22 mouse cellular contexts compared by ENCODE assay signal in genomic region chr3:15181111-15181510, GRCm38 (mm10).
DNase-seq lines count a peak whose midpoint lies in the region; ATAC-seq and TF ChIP-seq lines count a peak whose summit lies in the region.
"Had no signal": no experiment of that assay in that cellular context is flagged by ENCODE, and none has a peak within 500 bp of the region (broad histone marks: within the 10 kb centered on the region; RNA-seq: fewer than 3 reads in every experiment).

No protein-coding gene starts in this region.

- H3K4me1 ChIP-seq in MEL (ENCODE audit: control insufficient read depth in 1 of 2, insufficient read depth in 2 of 2, low read length in 2 of 2) = no peaks in the 10 kb centered on the region
- no peaks in the 10 kb centered on the region for H3K4me1 ChIP-seq in midbrain, embryonic 16.5 days (ENCODE audit: control insufficient read depth, insufficient read depth, low read length)
- H3K4me1 ChIP-seq: embryonic facial prominence, embryonic 13.5 days; embryonic facial prominence, embryonic 15.5 days; forebrain, embryonic 10.5 days; forebrain, embryonic 12.5 days had no signal

- H3K9ac ChIP-seq in MEL (ENCODE audit: control insufficient read depth, low read depth, low read length, poor library complexity, severe bottlenecking) = no peak overlapping the region
- H3K9ac ChIP-seq in midbrain, embryonic 16.5 days (ENCODE audit: low read depth, low read length) = no peak overlapping the region
- H3K9ac ChIP-seq: embryonic facial prominence, embryonic 13.5 days; embryonic facial prominence, embryonic 15.5 days; forebrain, embryonic 12.5 days had no signal

- no peak for TF ChIP-seq POLR2A in MEL (IDR thresholded peaks at IDR 0.05; ENCODE audit: control insufficient read depth in 1 of 2, insufficient read depth in 1 of 2, low read depth in 1 of 2, low read length in 2 of 2, poor library complexity in 1 of 2)

- TF ChIP-seq EP300 in MEL (IDR thresholded peaks at IDR 0.05; ENCODE audit: low read depth in 1 of 2, low read length in 2 of 2) = no peak

- no peak overlapping the region for H3K27ac ChIP-seq in MEL (ENCODE audit: control insufficient read depth, low read depth, low read length)
- no peak overlapping the region for H3K27ac ChIP-seq in midbrain, embryonic 16.5 days (ENCODE audit: low read length)
- H3K27ac ChIP-seq: embryonic facial prominence, embryonic 13.5 days; embryonic facial prominence, embryonic 15.5 days; forebrain, embryonic 10.5 days; forebrain, embryonic 12.5 days had no signal

- no peak for ATAC-seq in midbrain, embryonic 16.5 days
- ATAC-seq: forebrain, embryonic 14.5 days; forebrain, embryonic 16.5 days had no signal

- no peak for TF ChIP-seq CTCF in MEL (IDR thresholded peaks at IDR 0.05 in 2 of 3, conservative IDR thresholded peaks at IDR 0.05 in 1 of 3; ENCODE audit: control insufficient read depth in 1 of 3, insufficient read depth in 1 of 3, low read depth in 2 of 3, low read length in 3 of 3, poor library complexity in 1 of 3, severe bottlenecking in 1 of 3)

- no peaks in the 10 kb centered on the region for H3K9me3 ChIP-seq in MEL (replicated peaks; ENCODE audit: insufficient read depth, low read length)
- no peaks in the 10 kb centered on the region for H3K9me3 ChIP-seq in midbrain, embryonic 16.5 days (replicated peaks; ENCODE audit: control insufficient read depth, low read length, poor library complexity, severe bottlenecking)
- H3K9me3 ChIP-seq: embryonic facial prominence, embryonic 13.5 days; embryonic facial prominence, embryonic 15.5 days; forebrain, embryonic 10.5 days; forebrain, embryonic 12.5 days; G1E had no signal

- H3K36me3 ChIP-seq in MEL (ENCODE audit: control insufficient read depth in 1 of 2, insufficient read depth in 2 of 2, low read length in 2 of 2) = no peaks in the 10 kb centered on the region
- H3K36me3 ChIP-seq in splenic B cell, adult 2 months (ENCODE audit: control insufficient read depth, insufficient read depth, low read length, poor library complexity, severe bottlenecking) = no peaks in the 10 kb centered on the region
- H3K36me3 ChIP-seq in midbrain, embryonic 16.5 days (ENCODE audit: control insufficient read depth, insufficient read depth, low read length) = no peaks in the 10 kb centered on the region
- H3K36me3 ChIP-seq: embryonic facial prominence, embryonic 13.5 days; embryonic facial prominence, embryonic 15.5 days; forebrain, embryonic 10.5 days; forebrain, embryonic 12.5 days; G1E had no signal

- H3K4me2 ChIP-seq in midbrain, embryonic 16.5 days (ENCODE audit: low read length) = no peak overlapping the region
- H3K4me2 ChIP-seq: embryonic facial prominence, embryonic 13.5 days; embryonic facial prominence, embryonic 15.5 days; forebrain, embryonic 12.5 days had no signal

- WGBS in midbrain, embryonic 16.5 days = 93% methylated on average over 5 of the region's 5 CpGs

- DNase-seq in A20 (ENCODE audit: low read depth, low spot score) (peak; percentile 67), MEL (ENCODE audit: low read depth, low spot score) (peak; percentile 42)
- peak; percentile 52 for DNase-seq in B cell, adult 2 months
- peak; percentile 73 for DNase-seq in splenic B cell, adult 2 months (ENCODE audit: low read depth, low spot score)
- no peak for DNase-seq in frontal cortex, postnatal 25 days (ENCODE audit: low spot score in 2 of 2)
- DNase-seq in lung, postnatal 14 days = no peak
- DNase-seq: adrenal gland, adult 2 months; adrenal gland, postnatal 10 days; adrenal gland, postnatal 25 days; cerebellum, adult 11 months; cerebellum, adult 8-10 months; cerebellum, postnatal 36 days; embryo, embryonic 11 days had no signal

- H3K79me2 ChIP-seq in MEL (ENCODE audit: control insufficient read depth, insufficient read depth, low read length, poor library complexity) = no peaks in the 10 kb centered on the region

- H3K27me3 ChIP-seq in MEL (ENCODE audit: control insufficient read depth in 1 of 2, insufficient read depth in 2 of 2, low read length in 2 of 2) = no peaks in the 10 kb centered on the region; a peak in 2 of 4 replicates
- no peaks in the 10 kb centered on the region for H3K27me3 ChIP-seq in splenic B cell, adult 2 months (ENCODE audit: control insufficient read depth, insufficient read depth, low read length, poor library complexity, severe bottlenecking)
- no peaks in the 10 kb centered on the region for H3K27me3 ChIP-seq in midbrain, embryonic 16.5 days (ENCODE audit: control insufficient read depth, insufficient read depth, low read depth, low read length)
- H3K27me3 ChIP-seq: embryonic facial prominence, embryonic 13.5 days; embryonic facial prominence, embryonic 15.5 days; forebrain, embryonic 12.5 days had no signal

- no peak overlapping the region for H3K4me3 ChIP-seq in MEL (ENCODE audit: control insufficient read depth in 1 of 2, insufficient read depth in 1 of 2, low read depth in 2 of 2, low read length in 2 of 2)
- H3K4me3 ChIP-seq in midbrain, embryonic 16.5 days (ENCODE audit: low read depth, low read length) = no peak overlapping the region
- H3K4me3 ChIP-seq: embryonic facial prominence, embryonic 13.5 days; embryonic facial prominence, embryonic 15.5 days; erythroblast, embryonic 14.5 days; forebrain, embryonic 10.5 days; forebrain, embryonic 12.5 days had no signal

- TF ChIP-seq RAD21 in MEL (IDR thresholded peaks at IDR 0.05; ENCODE audit: low read depth, low read length) = no peak

TF ChIP-seq in MEL, 35 proteins besides CTCF, POLR2A, EP300 and RAD21:
- no peak for TF ChIP-seq MAX (IDR thresholded peaks at IDR 0.05; ENCODE audit: low read length)
- no peak for TF ChIP-seq ELF1 (IDR thresholded peaks at IDR 0.05; ENCODE audit: low read depth, low read length)
- no peak for TF ChIP-seq MYC (IDR thresholded peaks at IDR 0.05; ENCODE audit: low read depth, low read length)
- no peak for TF ChIP-seq USF1 (IDR thresholded peaks at IDR 0.05; ENCODE audit: low read depth, low read length)
- no peak for TF ChIP-seq ZNF384 (IDR thresholded peaks at IDR 0.05; ENCODE audit: low read depth, low read length)
- TF ChIP-seq POLR2AphosphoS2 (IDR thresholded peaks at IDR 0.05; ENCODE audit: low read length) = no peak
- no peak for TF ChIP-seq JUND (IDR thresholded peaks at IDR 0.05; ENCODE audit: low read depth, low read length)
- TF ChIP-seq MXI1 (IDR thresholded peaks at IDR 0.05; ENCODE audit: low read depth, low read length) = no peak
- no peak for TF ChIP-seq ZC3H11A (IDR thresholded peaks at IDR 0.05; ENCODE audit: low read depth, low read length)
TF ChIP-seq in MEL: peak in this region for 0.

Comparison
In these comparisons a context has a peak if more than half of its experiments do, and no peak if none do; other contexts are left out.
1. DNase-seq: peak in A20 (single experiment), B cell, adult 2 months (2 of 2), MEL (single experiment) and splenic B cell, adult 2 months (single experiment); none in frontal cortex, postnatal 25 days (0 of 2) and lung, postnatal 14 days (single experiment).